Mouse (Mus musculus) heart, adult 11 months (tissue): ENCODE results near the gene Vdac1.
A peak's percentile ranks its signal among the peaks of the same experiment; 100 is the strongest.

ENCODE experiments used
- DNase-seq: peaks from one replicate; pipeline ENCODE4 v3.0.0; 2022

The Vdac1 gene

GRCm38 (mm10) chr11:52360471-52361277 is at the start of gene Vdac1:
TSS of gene Vdac1 (plus strand) at chr11:52360860.
- DNase-seq = peak; percentile 99

- DNase-seq = no peak
These were observed 46.4 kb upstream of the Vdac1 start for GRCm38 (mm10) chr11:52314102-52314793.

DNA sequence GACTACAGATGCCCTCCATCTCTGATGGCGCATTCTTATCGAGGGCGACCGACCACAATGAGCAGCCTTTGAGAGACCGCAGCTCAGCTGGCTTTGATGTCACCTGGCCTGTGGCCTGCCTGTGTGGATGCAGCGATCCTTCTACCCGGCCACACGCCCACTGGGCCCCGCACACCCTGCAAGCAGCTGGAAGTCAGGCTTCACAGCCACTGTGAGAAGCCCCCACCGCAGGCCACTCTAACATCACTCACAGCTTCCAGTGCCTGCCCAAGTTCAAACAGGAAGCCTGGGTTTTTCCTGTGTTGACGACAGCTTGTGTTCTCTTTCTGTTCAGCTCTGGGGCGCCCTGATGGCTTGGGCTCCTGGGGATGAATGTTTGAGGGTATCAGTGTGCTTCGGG is 42.2 kb upstream of the Vdac1 start:
- no peak for DNase-seq

GRCm38 (mm10) chr11:52319664-52320063 is 41.0 kb upstream of the Vdac1 start:
- DNase-seq = no peak

GRCm38 (mm10) chr11:52320529-52320928 is 40.1 kb upstream of the Vdac1 start:
- DNase-seq = no peak

DNA sequence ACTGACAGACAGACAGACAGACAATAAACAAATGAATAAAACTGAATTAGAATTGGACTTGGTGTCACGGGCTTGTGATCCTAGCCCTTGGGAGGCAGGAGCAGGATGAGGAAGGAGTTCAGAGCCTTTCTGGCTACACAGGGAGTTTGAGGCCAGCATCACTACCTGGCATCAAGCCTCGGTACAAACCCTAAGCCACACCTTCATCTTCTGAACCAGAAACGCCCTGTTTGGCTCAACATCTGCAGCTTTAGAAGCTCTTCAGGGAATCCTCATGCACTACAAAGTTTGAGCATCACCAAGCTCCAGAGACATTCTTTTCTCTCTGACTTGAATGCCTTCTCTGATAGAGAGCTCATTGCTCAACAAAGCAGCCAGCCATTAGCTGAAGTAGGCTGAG is 39.1 kb upstream of the Vdac1 start:
- no peak for DNase-seq

DNA sequence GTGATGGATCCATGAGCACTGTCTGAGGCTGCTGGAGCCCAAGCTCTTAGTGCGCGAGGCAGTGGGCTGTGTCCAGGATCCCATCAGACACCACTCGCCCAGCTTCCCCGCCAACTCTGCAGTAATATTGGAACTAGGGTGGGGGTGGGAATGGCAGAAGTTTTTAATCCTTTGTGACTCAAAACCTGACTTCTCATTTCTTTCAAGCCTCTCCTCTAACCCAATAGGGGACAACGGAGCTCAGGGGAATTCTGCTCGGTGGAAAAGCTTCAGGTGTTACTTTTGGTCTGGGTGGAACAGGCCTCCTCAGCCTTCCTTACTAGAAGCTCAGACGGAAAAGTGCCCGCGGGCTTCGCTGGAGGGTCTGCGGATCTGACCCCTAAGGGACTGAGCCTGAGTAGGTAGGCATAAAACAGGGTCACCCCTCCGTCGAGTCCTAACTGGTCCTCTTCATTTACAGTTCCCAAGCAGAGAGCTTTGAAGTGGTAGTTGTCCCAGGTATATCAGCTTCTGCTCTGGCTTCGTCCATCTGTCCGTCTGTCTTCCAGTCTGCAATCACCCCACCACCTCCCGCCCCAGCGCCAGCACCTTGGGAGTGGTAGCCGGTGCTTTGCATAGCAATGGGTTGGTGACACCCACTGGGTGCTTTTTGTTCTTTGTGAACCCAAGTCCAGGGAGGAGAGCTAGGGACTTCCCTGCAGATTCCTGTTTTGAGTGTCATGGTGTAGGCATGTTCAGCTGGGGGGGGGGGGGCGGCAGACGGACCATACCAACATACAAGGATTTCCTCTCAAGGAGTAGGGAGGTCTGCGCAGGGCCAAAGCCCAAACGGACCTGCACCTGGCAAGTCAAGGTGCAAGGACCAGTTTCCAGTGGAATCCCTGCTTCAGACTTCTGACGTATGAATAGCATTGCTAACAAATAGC is 36.0 kb upstream of the Vdac1 start:
- no peak for DNase-seq

GRCm38 (mm10) chr11:52327313-52327712 is 33.3 kb upstream of the Vdac1 start:
- DNase-seq = no peak

DNA sequence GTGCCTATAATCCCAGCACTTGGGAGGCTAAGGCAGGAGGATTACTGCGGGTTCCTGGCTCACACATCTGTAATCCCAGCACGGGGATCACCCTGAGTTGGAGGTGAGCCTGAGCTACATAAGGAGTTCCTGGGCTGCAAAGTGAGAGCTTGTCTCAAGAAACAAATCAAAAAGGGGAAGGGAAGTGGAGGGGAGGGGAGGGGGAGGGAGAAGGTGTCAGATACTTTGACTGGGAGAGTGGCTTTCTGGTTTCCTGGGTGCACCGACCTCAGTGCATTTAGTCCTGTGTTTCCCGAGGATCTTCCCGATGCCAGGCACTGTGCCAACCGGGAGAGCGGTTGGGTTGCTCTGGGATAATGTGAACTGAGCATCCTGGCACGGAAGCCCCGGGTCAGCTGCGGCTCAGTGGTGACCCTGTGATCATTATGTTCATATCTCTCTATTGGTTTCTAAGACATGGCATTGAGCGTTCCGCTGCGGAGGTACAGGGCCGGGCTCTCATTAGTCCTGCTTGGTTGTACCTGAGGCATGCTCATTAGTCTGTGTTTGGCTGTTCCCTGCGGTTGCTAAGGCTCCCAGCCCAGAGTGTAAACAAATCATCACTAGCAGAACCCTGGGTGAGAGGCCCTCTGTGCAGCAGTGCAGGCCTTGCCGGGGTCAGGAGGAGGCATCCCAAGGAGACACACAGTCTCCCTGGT is 28.1 kb upstream of the Vdac1 start:
- no peak for DNase-seq

DNA sequence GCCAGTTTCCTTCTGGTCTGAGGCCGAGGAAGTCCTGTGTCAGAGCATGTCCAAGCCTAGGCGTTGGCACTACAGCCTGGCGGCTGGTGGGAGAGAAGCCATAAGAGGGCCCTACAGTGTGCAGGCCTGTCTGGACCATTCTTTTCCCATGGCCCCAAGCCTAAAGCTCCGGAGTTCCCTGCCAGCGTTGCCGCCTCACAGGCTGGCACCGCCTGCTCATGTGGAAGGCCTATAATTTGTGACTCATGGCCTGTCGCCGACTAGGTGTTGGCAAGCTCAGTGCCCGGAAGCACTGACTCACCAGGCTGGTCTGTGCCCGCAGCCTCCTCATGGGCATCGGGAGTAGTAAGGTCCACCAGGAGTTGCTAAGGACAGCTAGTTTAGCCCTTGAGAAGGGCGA is 27.0 kb upstream of the Vdac1 start:
- peak; percentile 92 for DNase-seq

DNA sequence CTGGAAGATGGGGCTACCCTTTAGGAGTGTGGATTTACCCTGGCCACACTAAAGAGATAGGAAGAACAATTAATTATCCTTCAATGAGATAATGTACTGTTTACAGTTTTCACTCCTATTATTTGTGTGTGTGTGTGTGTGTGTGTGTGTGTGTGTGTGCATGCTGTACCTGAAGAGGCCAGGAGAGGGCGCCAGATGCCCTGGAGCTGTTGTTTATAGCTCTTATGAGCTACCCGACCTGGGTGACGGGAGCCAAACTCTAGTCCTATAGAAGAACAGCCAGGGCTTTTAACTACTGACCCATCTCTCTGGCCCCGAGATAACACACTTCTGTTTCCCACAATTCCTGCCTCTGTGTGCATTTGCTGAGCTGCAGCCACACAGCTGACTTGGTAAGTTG is 25.4 kb upstream of the Vdac1 start:
- DNase-seq = no peak

DNA sequence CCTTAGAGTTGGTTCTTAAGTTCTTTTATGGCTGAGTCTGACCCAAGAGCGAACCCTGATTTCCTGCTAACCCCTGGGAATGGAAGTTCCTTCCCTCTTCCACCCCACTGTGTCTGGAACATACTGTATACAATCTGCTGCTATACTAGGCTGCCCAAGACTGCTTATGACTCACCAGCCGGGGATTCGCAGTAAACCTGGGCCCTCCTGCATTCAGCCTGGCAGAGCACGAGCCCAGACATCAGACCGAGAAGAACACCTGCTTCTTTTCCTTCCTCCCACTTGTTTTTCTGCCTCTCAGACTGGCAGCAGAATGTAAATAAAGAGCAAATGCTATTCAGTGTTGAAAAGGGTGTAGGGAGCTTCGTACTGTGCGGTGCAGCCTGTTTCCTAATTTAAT is 24.7 kb upstream of the Vdac1 start:
- no peak for DNase-seq

- no peak for DNase-seq
These were observed 22.9 kb upstream of the Vdac1 start for GRCm38 (mm10) chr11:52337651-52338295.

- no peak for DNase-seq
These were observed 22.3 kb upstream of the Vdac1 start for GRCm38 (mm10) chr11:52338351-52338750.

- DNase-seq = no peak
These were observed 21.6 kb upstream of the Vdac1 start for GRCm38 (mm10) chr11:52339098-52339497.

DNA sequence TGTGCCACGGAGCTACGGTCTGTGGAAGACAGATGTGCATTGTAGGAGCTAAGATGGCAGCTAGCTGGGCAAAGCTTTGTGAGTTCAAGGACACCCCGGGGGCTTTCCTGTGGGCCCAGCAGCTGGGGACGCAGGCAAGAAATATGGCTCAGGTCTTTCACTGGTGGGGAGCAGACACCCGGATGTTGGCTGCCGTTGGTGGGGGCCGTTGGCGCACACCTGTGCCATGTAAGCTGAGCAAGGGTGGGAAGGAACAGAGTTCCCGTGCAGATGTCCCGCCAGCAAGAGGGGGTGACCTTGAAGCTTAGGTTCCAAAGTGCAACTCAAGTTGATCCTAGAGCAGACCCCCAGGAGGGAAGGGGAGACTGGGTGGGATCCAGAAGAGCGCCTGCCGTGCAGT is 21.1 kb upstream of the Vdac1 start:
- DNase-seq = no peak

GRCm38 (mm10) chr11:52340123-52340864 is 20.4 kb upstream of the Vdac1 start:
- DNase-seq = no peak

- no peak for DNase-seq
These were observed 19.7 kb upstream of the Vdac1 start for GRCm38 (mm10) chr11:52341001-52341400.

- DNase-seq = no peak
These were observed 19.2 kb upstream of the Vdac1 start for GRCm38 (mm10) chr11:52341476-52341875.

GRCm38 (mm10) chr11:52342296-52342695 is 18.4 kb upstream of the Vdac1 start:
- DNase-seq = no peak

DNA sequence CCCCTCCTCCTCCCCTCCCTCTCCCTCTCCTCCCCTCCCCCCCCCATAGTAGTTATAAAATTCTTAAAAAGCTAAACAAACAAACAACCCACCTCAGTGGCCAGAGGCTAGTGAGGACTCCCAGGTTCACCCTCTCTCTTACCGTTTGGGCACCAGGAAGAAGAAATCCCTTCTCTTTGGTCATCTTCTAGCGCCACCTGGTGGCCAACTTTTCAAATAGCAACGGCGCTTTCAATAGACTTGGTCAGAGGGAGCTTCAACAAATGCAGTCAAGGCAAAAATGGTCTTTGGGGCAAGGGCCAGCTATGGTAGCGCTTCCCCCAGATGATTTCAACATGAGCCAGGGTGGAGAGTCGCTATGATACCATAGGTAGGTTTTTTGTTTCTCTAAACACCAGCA is 17.5 kb upstream of the Vdac1 start:
- peak; percentile 94 for DNase-seq
